ENCODE assay signal across 17 mouse cellular contexts in genomic region chr8:60645911-60646310, GRCm38 (mm10). TPM values are rescaled to one million over a fixed set of nuclear protein-coding genes. Genes with fewer than 3 reads are reported as not detected.
A peak's percentile ranks its signal among the peaks of the same experiment; 100 is the strongest.
DNase-seq lines count a peak whose midpoint lies in the region; ATAC-seq and TF ChIP-seq lines count a peak whose summit lies in the region.
"Had no signal": no experiment of that assay in that cellular context is flagged by ENCODE, and none has a peak within 500 bp of the region (broad histone marks: within the 10 kb centered on the region; RNA-seq: fewer than 3 reads in every experiment).

No protein-coding gene starts in this region.

- 70% methylated on average over 3 of the region's 3 CpGs for WGBS in kidney, embryonic 15.5 days
- WGBS in neural tube, embryonic 15.5 days: 81% methylated on average over 3 of the region's 3 CpGs
- 62% methylated on average over 3 of the region's 3 CpGs for WGBS in limb, embryonic 14.5 days
- 83% methylated on average over 3 of the region's 3 CpGs for WGBS in cerebellum, adult 2 months
- WGBS in hindbrain, embryonic 12.5 days: 83% methylated on average over 3 of the region's 3 CpGs

- no peak for ATAC-seq in kidney, embryonic 15.5 days (replicated peaks; ENCODE audit: low FRiP score)
- no peak; the same call in 1 of the 2 replicates for ATAC-seq in neural tube, embryonic 15.5 days (ENCODE audit: low FRiP score)
- no peak for ATAC-seq in limb, embryonic 14.5 days (ENCODE audit: low FRiP score, low read depth)
- no peak for ATAC-seq in hindbrain, embryonic 12.5 days (ENCODE audit: low FRiP score)
- ATAC-seq: forebrain, embryonic 14.5 days; inflammation-experienced regulatory T-cells, adult 6 months had no signal

- DNase-seq in kidney, adult 8-10 months: no peak
- no peak for DNase-seq in neural tube, embryonic 10.5 days (ENCODE audit: extremely low spot score, low spot score)
- no peak for DNase-seq in limb, embryonic 14.5 days (ENCODE audit: low spot score)
- no peak for DNase-seq in cerebellum, adult 2 months
- DNase-seq: adrenal gland, postnatal 10 days; cerebellum, adult 11-12 months; cerebellum, adult 9-11 months; cerebellum, postnatal 36 days; gastrocnemius, postnatal 14 days; heart, postnatal 36 days had no signal

- TF ChIP-seq POLR2A in limb, embryonic 14.5 days (IDR thresholded peaks at IDR 0.05; ENCODE audit: borderline replicate concordance, extremely low read depth, insufficient read depth, insufficient read length): no peak
- no peak for TF ChIP-seq POLR2A in cerebellum, adult 2 months (IDR thresholded peaks at IDR 0.05; ENCODE audit: borderline replicate concordance, insufficient read depth, low read length)

- H3K9me3 ChIP-seq in kidney, embryonic 15.5 days (replicated peaks): no peaks in the 10 kb centered on the region
- H3K9me3 ChIP-seq in neural tube, embryonic 15.5 days (replicated peaks): no peaks in the 10 kb centered on the region
- no peaks in the 10 kb centered on the region for H3K9me3 ChIP-seq in limb, embryonic 14.5 days (ENCODE audit: control insufficient read depth, low read length)
- no peaks in the 10 kb centered on the region for H3K9me3 ChIP-seq in hindbrain, embryonic 12.5 days (replicated peaks)
- H3K9me3 ChIP-seq: embryonic facial prominence, embryonic 13.5 days; heart, embryonic 13.5 days had no signal

- no peaks in the 10 kb centered on the region for H3K4me1 ChIP-seq in kidney, embryonic 15.5 days
- H3K4me1 ChIP-seq in neural tube, embryonic 15.5 days: no peaks in the 10 kb centered on the region
- H3K4me1 ChIP-seq in limb, embryonic 14.5 days (ENCODE audit: control insufficient read depth, insufficient read depth, low read length): peaks cover 10% of the 10 kb centered on the region; the same call in 1 of the 2 replicates
- H3K4me1 ChIP-seq in cerebellum, adult 2 months (ENCODE audit: control insufficient read depth, insufficient read depth, low read length): peaks cover 3% of the 10 kb centered on the region; the same call in 1 of the 2 replicates
- H3K4me1 ChIP-seq in hindbrain, embryonic 12.5 days: no peaks in the 10 kb centered on the region
- H3K4me1 ChIP-seq: embryonic facial prominence, embryonic 13.5 days; heart, embryonic 13.5 days had no signal

- 0 out of 2 replicates have a peak, but pooled peaks cover 6% of the 10 kb centered on the region for H3K36me3 ChIP-seq in kidney, embryonic 15.5 days
- no peaks in the 10 kb centered on the region for H3K36me3 ChIP-seq in neural tube, embryonic 15.5 days
- no peaks in the 10 kb centered on the region for H3K36me3 ChIP-seq in limb, embryonic 14.5 days (ENCODE audit: control insufficient read depth, insufficient read depth, low read length)
- H3K36me3 ChIP-seq in hindbrain, embryonic 12.5 days: no peaks in the 10 kb centered on the region
- H3K36me3 ChIP-seq: embryonic facial prominence, embryonic 13.5 days; heart, embryonic 13.5 days had no signal

- H3K4me3 ChIP-seq in kidney, embryonic 15.5 days (replicated peaks): no peak overlapping the region
- no peak overlapping the region for H3K4me3 ChIP-seq in neural tube, embryonic 15.5 days (replicated peaks)
- H3K4me3 ChIP-seq in limb, embryonic 14.5 days (replicated peaks; ENCODE audit: low read length): no peak overlapping the region
- no peak overlapping the region for H3K4me3 ChIP-seq in cerebellum, adult 2 months (replicated peaks; ENCODE audit: insufficient read depth, low read depth, low read length)
- no peak overlapping the region for H3K4me3 ChIP-seq in hindbrain, embryonic 12.5 days
- H3K4me3 ChIP-seq: embryonic facial prominence, embryonic 13.5 days; heart, embryonic 13.5 days had no signal

- H3K27me3 ChIP-seq in kidney, embryonic 15.5 days: no peaks in the 10 kb centered on the region
- no peaks in the 10 kb centered on the region for H3K27me3 ChIP-seq in neural tube, embryonic 15.5 days (replicated peaks)
- H3K27me3 ChIP-seq in limb, embryonic 14.5 days (ENCODE audit: control insufficient read depth, insufficient read depth, low read length): no peaks in the 10 kb centered on the region
- no peaks in the 10 kb centered on the region for H3K27me3 ChIP-seq in cerebellum, adult 2 months (ENCODE audit: control insufficient read depth, insufficient read depth, low read length)
- no peaks in the 10 kb centered on the region for H3K27me3 ChIP-seq in hindbrain, embryonic 12.5 days
- H3K27me3 ChIP-seq: embryonic facial prominence, embryonic 13.5 days; heart, embryonic 13.5 days had no signal

- peak overlapping the region; percentile 18; the same call in 1 of the 2 replicates for H3K27ac ChIP-seq in kidney, embryonic 15.5 days
- peak overlapping the region; percentile 28; the same call in 1 of the 2 replicates for H3K27ac ChIP-seq in neural tube, embryonic 15.5 days (replicated peaks)
- peak overlapping the region; percentile 48 for H3K27ac ChIP-seq in limb, embryonic 14.5 days (replicated peaks; ENCODE audit: low read depth, low read length)
- no peak overlapping the region for H3K27ac ChIP-seq in cerebellum, adult 2 months (ENCODE audit: insufficient read depth, low read length)
- no peak overlapping the region for H3K27ac ChIP-seq in hindbrain, embryonic 12.5 days
- H3K27ac ChIP-seq: embryonic facial prominence, embryonic 13.5 days; heart, embryonic 13.5 days had no signal

- no peak overlapping the region for H3K9ac ChIP-seq in kidney, embryonic 15.5 days
- H3K9ac ChIP-seq in neural tube, embryonic 15.5 days (replicated peaks): no peak overlapping the region
- no peak overlapping the region for H3K9ac ChIP-seq in limb, embryonic 14.5 days (ENCODE audit: low read depth, low read length, severe bottlenecking)
- H3K9ac ChIP-seq in hindbrain, embryonic 12.5 days: no peak overlapping the region
- H3K9ac ChIP-seq: embryonic facial prominence, embryonic 13.5 days; heart, embryonic 13.5 days had no signal

- H3K4me2 ChIP-seq in kidney, embryonic 15.5 days: no peak overlapping the region
- H3K4me2 ChIP-seq in neural tube, embryonic 15.5 days: no peak overlapping the region
- H3K4me2 ChIP-seq in limb, embryonic 14.5 days (replicated peaks; ENCODE audit: low read depth, low read length, severe bottlenecking): no peak overlapping the region
- no peak overlapping the region for H3K4me2 ChIP-seq in hindbrain, embryonic 12.5 days (replicated peaks)
- H3K4me2 ChIP-seq: embryonic facial prominence, embryonic 13.5 days; heart, embryonic 13.5 days had no signal

- TF ChIP-seq CTCF in cerebellum, adult 2 months (IDR thresholded peaks at IDR 0.05; ENCODE audit: borderline replicate concordance, insufficient read depth, low read depth, low read length): no peak

RNA-seq across cellular contexts. Expression of gene Mfap3l, which starts 13.3 kb away (rescaled TPM):
- 4.3 and 4.5 TPM in 2 replicates for polyA plus RNA-seq in kidney, embryonic 15.5 days (2015; fragmentation: Nextera tagmentation; extraction: Ambion mirVana)
- 5.6 and 5.7 TPM in 2 replicates for polyA plus RNA-seq in neural tube, embryonic 15.5 days (2015; fragmentation: Nextera tagmentation; extraction: Ambion mirVana)
- 2.3 and 4.0 TPM in 2 replicates for polyA plus RNA-seq in limb, embryonic 14.5 days (2012; rRNA removed)
- 2.6 and 5.2 TPM in 2 replicates for polyA plus RNA-seq in limb, embryonic 14.5 days (2014; fragmentation: Nextera tagmentation; extraction: Ambion mirVana)
- polyA plus RNA-seq in cerebellum, adult 2 months (2012; rRNA removed): 24.6 and 25.3 TPM in 2 replicates
- 2.1 and 2.6 TPM in 2 replicates for polyA plus RNA-seq in hindbrain, embryonic 12.5 days (2016; fragmentation: Nextera tagmentation; extraction: Ambion mirVana)

Comparison
In these comparisons a context has a peak if more than half of its experiments do, and no peak if none do; other contexts are left out.
1. H3K27ac ChIP-seq: peak in kidney, embryonic 15.5 days (single experiment), neural tube, embryonic 15.5 days (single experiment) and limb, embryonic 14.5 days (single experiment); none in cerebellum, adult 2 months (single experiment) and hindbrain, embryonic 12.5 days (single experiment).